Mouse (Mus musculus): ENCODE results near the gene Cacna1d. TPM values are rescaled to one million over a fixed set of nuclear protein-coding genes. Genes with fewer than 3 reads are reported as not detected.

Cacna1d gene
- total and polyA plus RNA-seq, 3 experiments = 0.04 to 0.66 (median 0.08) TPM

DNA sequence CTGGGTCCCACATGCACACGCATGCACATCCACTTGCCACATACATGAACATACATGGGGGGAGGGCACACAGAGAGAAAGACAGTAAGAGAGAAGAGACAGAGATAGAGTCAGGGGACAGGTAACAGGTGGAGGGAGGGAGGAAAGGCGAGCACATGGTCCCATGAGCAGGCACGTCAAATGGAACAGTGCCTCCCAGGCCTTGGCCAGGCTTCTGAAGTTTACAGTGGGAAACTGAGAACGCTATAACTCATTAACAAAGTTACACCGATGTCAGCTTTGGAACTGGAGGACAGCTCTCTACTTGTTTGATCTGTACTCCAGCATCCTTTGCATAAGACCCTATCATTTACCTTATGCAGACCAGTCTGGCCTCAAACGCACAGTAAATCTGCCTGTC is 16.8 kb downstream of the Cacna1d start:
- Histone ChIP-seq H3K36me3 (replicated peaks in 1 of 2; ENCODE audit: control insufficient read depth in 1 of 2, insufficient read depth in 1 of 2, low read length in 1 of 2) (no peaks in the 10 kb centered on the region), H3K4me3 (replicated peaks in 1 of 3; ENCODE audit: low read depth in 2 of 3, low read length in 2 of 3, poor library complexity in 1 of 3) (no peak overlapping the region), H3K9ac (ENCODE audit: insufficient read depth, low read depth) (no peak overlapping the region), H3K4me2 (ENCODE audit: insufficient read depth, low read depth, poor library complexity, severe bottlenecking) (no peak overlapping the region), H3K27me3 (replicated peaks) (no peaks in the 10 kb centered on the region), H3K79me2 (replicated peaks; ENCODE audit: control insufficient read depth, extremely low read depth, insufficient read depth, poor library complexity, severe bottlenecking) (no peaks in the 10 kb centered on the region), H3K9me3 (replicated peaks; ENCODE audit: low read length) (no peaks in the 10 kb centered on the region), H3K27ac (ENCODE audit: insufficient read depth, low read depth) (no peak overlapping the region), H3K4me1 (ENCODE audit: control insufficient read depth in 1 of 2, insufficient read depth in 2 of 2) (0 out of 4 replicates have a peak, but pooled peaks cover 0 to 2% of the 10 kb centered on the region in 2 experiments)
- no peak for DNase-seq (ENCODE audit: extremely low read depth)
- TF ChIP-seq ELF1 (IDR thresholded peaks at IDR 0.05; ENCODE audit: low read depth, low read length) (no peak), POLR2AphosphoS2 (IDR thresholded peaks at IDR 0.05; ENCODE audit: low read depth, low read length) (no peak), USF2 (conservative IDR thresholded peaks at IDR 0.05; ENCODE audit: low read depth, low read length) (no peak), ZKSCAN1 (IDR thresholded peaks at IDR 0.05; ENCODE audit: borderline replicate concordance, low read depth, low read length) (no peak)
- dilution Hi-C loops (cut with MboI; ENCODE audit: extremely low pct_ligation_motif_present, extremely low pct_unique_long_range_greater_than_20kb, low sequenced_read_pairs) (no loop called here), in situ Hi-C loops (cut with MboI; ENCODE audit: low pct_ligation_motif_present, low pct_unique_long_range_greater_than_20kb, low sequenced_read_pairs) (no loop called here)

- no peaks in the 10 kb centered on the region for H3K9me3 ChIP-seq (replicated peaks; ENCODE audit: low read length)
Measured at GRCm38 (mm10) chr14:30473605-30474004, 17.6 kb downstream of the Cacna1d start.

DNA sequence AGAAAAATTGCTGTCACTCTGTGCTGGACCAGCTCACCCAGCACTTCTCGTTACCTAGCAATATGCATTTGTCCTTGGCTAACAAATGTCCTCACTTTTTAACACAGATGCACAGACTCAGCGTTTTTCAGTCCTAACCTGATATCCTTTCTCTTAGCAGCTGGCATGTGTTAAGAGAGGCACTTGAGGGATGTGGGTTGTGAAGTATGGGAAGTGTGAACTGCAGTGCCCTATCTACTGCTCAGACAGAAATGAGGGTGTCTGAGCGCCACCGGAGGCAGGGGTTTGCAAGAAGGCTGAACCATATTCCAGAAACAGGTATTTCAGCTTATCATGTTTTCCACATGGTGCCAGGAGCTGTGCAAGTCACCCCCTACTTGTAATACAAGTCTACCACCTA is 27.9 kb downstream of the Cacna1d start:
- H3K9me3 ChIP-seq (replicated peaks; ENCODE audit: low read length) = no peaks in the 10 kb centered on the region
- H3K79me2 ChIP-seq (replicated peaks; ENCODE audit: control insufficient read depth, extremely low read depth, insufficient read depth, poor library complexity, severe bottlenecking) = no peaks in the 10 kb centered on the region
- no peaks in the 10 kb centered on the region for H3K27me3 ChIP-seq (replicated peaks)
- H3K9ac ChIP-seq (ENCODE audit: insufficient read depth, low read depth) = no peak overlapping the region
- dilution Hi-C loops (cut with MboI; ENCODE audit: extremely low pct_ligation_motif_present, extremely low pct_unique_long_range_greater_than_20kb, low sequenced_read_pairs) = no loop called here
- H3K4me2 ChIP-seq (ENCODE audit: insufficient read depth, low read depth, poor library complexity, severe bottlenecking) = no peak overlapping the region
- peaks cover 7 to 22% of the 10 kb centered on the region in 2 experiments for H3K4me1 ChIP-seq (ENCODE audit: control insufficient read depth in 1 of 2, insufficient read depth in 2 of 2)
- no peaks in the 10 kb centered on the region for H3K36me3 ChIP-seq (replicated peaks in 1 of 2; ENCODE audit: control insufficient read depth in 1 of 2, insufficient read depth in 1 of 2, low read length in 1 of 2)
- DNase-seq (ENCODE audit: extremely low read depth) = no peak
- TF ChIP-seq HCFC1 (IDR thresholded peaks at IDR 0.05; ENCODE audit: low read depth, low read length) = no peak
- no peak for TF ChIP-seq ZKSCAN1 (IDR thresholded peaks at IDR 0.05; ENCODE audit: borderline replicate concordance, low read depth, low read length)
- no peak for TF ChIP-seq USF1 (IDR thresholded peaks at IDR 0.05; ENCODE audit: low read depth, low read length)
- no peak for TF ChIP-seq TBP (conservative IDR thresholded peaks at IDR 0.05; ENCODE audit: low read depth, low read length)
- no peak for TF ChIP-seq KAT2A (IDR thresholded peaks at IDR 0.05; ENCODE audit: insufficient replicate concordance, low read length)
- no peak for TF ChIP-seq MAX (IDR thresholded peaks at IDR 0.05; ENCODE audit: low read length)
- no peak for TF ChIP-seq E2F4 (IDR thresholded peaks at IDR 0.05; ENCODE audit: insufficient replicate concordance, low read depth, low read length)
- TF ChIP-seq USF2 (conservative IDR thresholded peaks at IDR 0.05; ENCODE audit: low read depth, low read length) = no peak
- no peak for TF ChIP-seq NELFE (IDR thresholded peaks at IDR 0.05; ENCODE audit: low read depth, low read length)
- no peak for TF ChIP-seq RAD21 (IDR thresholded peaks at IDR 0.05; ENCODE audit: low read depth, low read length)
- TF ChIP-seq NRF1 (IDR thresholded peaks at IDR 0.05; ENCODE audit: low read depth, low read length) = no peak
- TF ChIP-seq GABPA (IDR thresholded peaks at IDR 0.05; ENCODE audit: insufficient replicate concordance, low read depth, low read length) = no peak
- TF ChIP-seq ETS1 (conservative IDR thresholded peaks at IDR 0.05; ENCODE audit: low read depth, low read length) = no peak
- TF ChIP-seq TCF12 (IDR thresholded peaks at IDR 0.05; ENCODE audit: low read depth, low read length) = no peak
- no peak overlapping the region for H3K4me3 ChIP-seq (replicated peaks in 1 of 3; ENCODE audit: low read depth in 2 of 3, low read length in 2 of 3, poor library complexity in 1 of 3)
- in situ Hi-C loops (cut with MboI; ENCODE audit: low pct_ligation_motif_present, low pct_unique_long_range_greater_than_20kb, low sequenced_read_pairs) = loop anchor here (5.0 kb wide), 1 partner anchor 321 kb away; no protein-coding TSS in a partner anchor
- no peak overlapping the region for H3K27ac ChIP-seq (ENCODE audit: insufficient read depth, low read depth)

More at GRCm38 (mm10) chr14:30473605-30474004, 17.6 kb downstream of the Cacna1d start:
- no peak for TF ChIP-seq USF2 (conservative IDR thresholded peaks at IDR 0.05; ENCODE audit: low read depth, low read length)
- TF ChIP-seq POLR2AphosphoS2 (IDR thresholded peaks at IDR 0.05; ENCODE audit: low read depth, low read length) = no peak
- DNase-seq (ENCODE audit: extremely low read depth) = no peak
- Histone ChIP-seq H3K27me3 (replicated peaks) (no peaks in the 10 kb centered on the region), H3K27ac (ENCODE audit: insufficient read depth, low read depth) (no peak overlapping the region), H3K9ac (ENCODE audit: insufficient read depth, low read depth) (no peak overlapping the region), H3K4me3 (replicated peaks in 1 of 3; ENCODE audit: low read depth in 2 of 3, low read length in 2 of 3, poor library complexity in 1 of 3) (no peak overlapping the region), H3K4me2 (ENCODE audit: insufficient read depth, low read depth, poor library complexity, severe bottlenecking) (no peak overlapping the region), H3K79me2 (replicated peaks; ENCODE audit: control insufficient read depth, extremely low read depth, insufficient read depth, poor library complexity, severe bottlenecking) (no peaks in the 10 kb centered on the region), H3K4me1 (ENCODE audit: control insufficient read depth in 1 of 2, insufficient read depth in 2 of 2) (no peaks in the 10 kb centered on the region), H3K36me3 (replicated peaks in 1 of 2; ENCODE audit: control insufficient read depth in 1 of 2, insufficient read depth in 1 of 2, low read length in 1 of 2) (no peaks in the 10 kb centered on the region)
- dilution Hi-C loops (cut with MboI; ENCODE audit: extremely low pct_ligation_motif_present, extremely low pct_unique_long_range_greater_than_20kb, low sequenced_read_pairs) = no loop called here
- in situ Hi-C loops (cut with MboI; ENCODE audit: low pct_ligation_motif_present, low pct_unique_long_range_greater_than_20kb, low sequenced_read_pairs) = no loop called here

Data from CH12.LX (cell line).